Mouse (Mus musculus): Measurements from ENCODE around the gene Cel.

DNA sequence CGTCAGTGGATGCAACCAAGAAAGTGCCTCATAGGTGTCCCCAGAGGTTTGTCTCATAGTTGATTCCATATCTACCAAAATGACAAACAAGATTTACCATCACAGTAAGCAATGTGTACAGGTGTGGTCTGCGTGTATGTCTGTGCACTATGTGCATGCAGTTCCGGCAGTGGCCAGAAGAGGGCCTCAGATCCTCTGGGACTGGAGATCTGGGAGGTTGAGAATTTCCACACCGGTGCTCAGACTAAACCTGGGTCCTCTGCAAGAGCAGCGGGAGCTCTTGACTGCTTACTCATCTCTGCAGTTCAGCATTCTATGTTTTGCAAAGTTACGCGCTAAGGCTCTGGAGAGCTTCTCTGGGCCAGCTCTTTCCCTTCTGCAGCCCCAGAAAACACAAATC lies 33.8 kb upstream of the Cel start:
- TF ChIP-seq CTCF (IDR thresholded peaks at IDR 0.05; ENCODE audit: insufficient read depth, low read depth, low read length) (no peak), POLR2A (IDR thresholded peaks at IDR 0.05; ENCODE audit: insufficient read depth, low read depth, low read length) (no peak)

All from olfactory bulb, adult 2 months (tissue).